Mouse (Mus musculus) forebrain, postnatal 0 days (tissue): Measurements from ENCODE around the gene Myh10. TPM values are rescaled to one million over a fixed set of nuclear protein-coding genes. Genes with fewer than 3 reads are reported as not detected.
"Not testable (repeated sequence)": the region's sequence is repeated elsewhere in the genome, so short reads cannot be mapped to it uniquely, and the experiment has no call there.

ENCODE experiments used
- ATAC-seq: fragments of 200-750 bp; cut with Nextera tagmentation; 2 replicates; pipeline ENCODE4 v1.8.0; 2017; ENCODE audit warnings: mild to moderate bottlenecking, moderate library complexity
- DNase-seq: peaks from one replicate; pipeline ENCODE4 v3.0.0-alpha.2; 2015
- H3K27ac ChIP-seq: fragments of 300-500 bp; sonication (generic); 2 replicates; pipeline ENCODE4 v1.5.1; 2014; ENCODE audit warnings: low read depth, mild to moderate bottlenecking, antibody characterized with exemption, low read length, moderate library complexity, mixed read lengths
- H3K27me3 ChIP-seq: fragments of 300-500 bp; sonication (generic); 2 replicates; pipeline ENCODE4 v1.6.1; 2014; ENCODE audit warnings: mild to moderate bottlenecking, low read length, mixed read lengths; ENCODE audit not compliant: insufficient read depth
- H3K36me3 ChIP-seq: fragments of 300-500 bp; sonication (generic); 2 replicates; pipeline ENCODE4 v1.6.1; 2014; ENCODE audit warnings: mild to moderate bottlenecking, moderate library complexity; ENCODE audit not compliant: insufficient read depth
- H3K4me1 ChIP-seq: fragments of 300-500 bp; sonication (generic); 2 replicates; pipeline ENCODE4 v1.6.1; 2014; ENCODE audit warnings: antibody characterized with exemption; ENCODE audit not compliant: insufficient read depth
- H3K4me2 ChIP-seq: fragments of 300-500 bp; sonication (generic); 2 replicates; pipeline ENCODE4 v1.6.1; 2014; ENCODE audit warnings: low read depth, mild to moderate bottlenecking, moderate library complexity
- H3K4me3 ChIP-seq: fragments of 300-500 bp; sonication (generic); 2 replicates; pipeline ENCODE4 v1.5.1; 2014; ENCODE audit warnings: low read depth, low read length, mixed read lengths
- H3K9ac ChIP-seq: fragments of 300-500 bp; sonication (generic); 2 replicates; pipeline ENCODE4 v1.6.1; 2014; ENCODE audit warnings: mild to moderate bottlenecking
- H3K9me3 ChIP-seq: fragments of 300-500 bp; sonication (generic); 2 replicates; pipeline ENCODE4 v1.6.1; 2016; ENCODE audit warnings: low read length
- CTCF ChIP-seq: sonication (generic); IDR thresholded peaks from 2 replicates; pipeline ENCODE4 v1.5.1; 2016; ENCODE audit warnings: antibody characterized with exemption, control low read depth, low read depth
- WGBS: fragments of 180-500 bp; shearing (Covaris S2); extraction: QIAGEN DNeasy Blood & Tissue Kit; methylation state at CpG from one replicate; pipeline ENCODE4 v1.1.7; 2014; 5-methylcytosine and 5-hydroxymethylcytosine counted together
- polyA plus RNA-seq: library from polyadenylated mRNA; unstranded; fragments of >200 nt; fragmentation: Nextera tagmentation; extraction: Ambion mirVana; gene quantifications from 2 replicates; pipeline ENCODE4 v1.2.1, GENCODE M21; 2015
- total RNA-seq: library from RNA; depleted of rRNA; stranded (reverse); fragments of >200 nt; gene quantifications from 2 replicates; pipeline ENCODE4 v1.2.3, GENCODE M21; 2014

Gene Myh10
- total and polyA plus RNA-seq, 2 experiments from 2014 or later: 68.0 to 183 TPM

GRCm38 (mm10) chr11:68724117-68724516 is 32.8 kb downstream of the Myh10 start:
- DNase-seq (peak; percentile 33), ATAC-seq (no peak)
- peak; percentile 70 for TF ChIP-seq CTCF
- Histone ChIP-seq H3K9ac (no peak overlapping the region), H3K27me3 (no peaks in the 10 kb centered on the region), H3K4me2 (no peak overlapping the region), H3K4me3 (no peak overlapping the region), H3K4me1 (no peaks in the 10 kb centered on the region), H3K9me3 (no peaks in the 10 kb centered on the region), H3K36me3 (peaks cover 15% of the 10 kb centered on the region), H3K27ac (no peak overlapping the region)

GRCm38 (mm10) chr11:68728693-68729092 is 37.3 kb downstream of the Myh10 start:
- peaks cover 11% of the 10 kb centered on the region; the same call in 1 of the 2 replicates for H3K36me3 ChIP-seq
- H3K4me2 ChIP-seq: no peak overlapping the region
- H3K27me3 ChIP-seq: no peaks in the 10 kb centered on the region
- DNase-seq (no peak), ATAC-seq (no peak)
- peak; percentile 29 for TF ChIP-seq CTCF
- H3K4me1 ChIP-seq: no peaks in the 10 kb centered on the region
- no peak overlapping the region for H3K4me3 ChIP-seq
- H3K27ac ChIP-seq: no peak overlapping the region
- H3K9ac ChIP-seq: no peak overlapping the region
- no peaks in the 10 kb centered on the region for H3K9me3 ChIP-seq
- WGBS: 94% methylated on average over 3 of the region's 3 CpGs

DNA sequence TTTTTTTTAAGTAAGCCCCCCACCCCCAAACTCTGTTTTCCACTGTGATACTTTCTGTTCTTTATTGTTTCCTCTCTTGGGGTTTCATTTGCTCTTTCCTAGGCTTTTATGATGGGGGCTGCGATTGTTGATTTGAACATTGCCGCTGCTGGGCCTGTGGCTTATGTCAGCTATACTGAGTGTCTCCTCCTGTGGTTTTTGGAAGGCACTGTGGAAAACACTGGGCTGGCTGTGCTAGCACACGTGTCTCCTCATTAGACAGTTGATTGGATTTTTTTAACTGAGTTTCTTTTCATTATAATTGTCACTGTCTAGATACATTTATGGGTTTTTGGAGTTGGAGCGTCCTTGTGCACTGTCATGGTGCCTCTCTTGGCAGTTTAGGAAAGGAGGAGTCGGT is 39.4 kb downstream of the Myh10 start:
- no peak for TF ChIP-seq CTCF
- Histone ChIP-seq H3K4me3 (no peak overlapping the region), H3K36me3 (peaks cover 10% of the 10 kb centered on the region; the same call in 1 of the 2 replicates), H3K9ac (no peak overlapping the region), H3K27ac (no peak overlapping the region), H3K4me1 (no peaks in the 10 kb centered on the region), H3K27me3 (no peaks in the 10 kb centered on the region), H3K4me2 (no peak overlapping the region), H3K9me3 (no peaks in the 10 kb centered on the region)
- DNase-seq (no peak), ATAC-seq (no peak)
- 75% methylated on average over 5 of the region's 5 CpGs for WGBS

- TF ChIP-seq CTCF: no peak
- DNase-seq (no peak), ATAC-seq (no peak)
- Histone ChIP-seq H3K4me1 (no peaks in the 10 kb centered on the region), H3K27me3 (no peaks in the 10 kb centered on the region), H3K9ac (no peak overlapping the region), H3K4me3 (no peak overlapping the region), H3K36me3 (peaks cover 8% of the 10 kb centered on the region; the same call in 1 of the 2 replicates), H3K9me3 (no peaks in the 10 kb centered on the region), H3K4me2 (no peak overlapping the region), H3K27ac (no peak overlapping the region)
- WGBS: 70% methylated on average over 6 of the region's 6 CpGs
Observed at GRCm38 (mm10) chr11:68732066-68732465, 40.7 kb downstream of the Myh10 start.

- not testable (repeated sequence) for H3K27ac ChIP-seq, DNase-seq, H3K9ac ChIP-seq, H3K9me3 ChIP-seq, H3K27me3 ChIP-seq, H3K4me3 ChIP-seq, H3K4me2 ChIP-seq, H3K4me1 ChIP-seq, ATAC-seq, H3K36me3 ChIP-seq
- 87% methylated on average over 3 of the region's 3 CpGs for WGBS
Observed at GRCm38 (mm10) chr11:68733401-68733800, 42.0 kb downstream of the Myh10 start.

DNA sequence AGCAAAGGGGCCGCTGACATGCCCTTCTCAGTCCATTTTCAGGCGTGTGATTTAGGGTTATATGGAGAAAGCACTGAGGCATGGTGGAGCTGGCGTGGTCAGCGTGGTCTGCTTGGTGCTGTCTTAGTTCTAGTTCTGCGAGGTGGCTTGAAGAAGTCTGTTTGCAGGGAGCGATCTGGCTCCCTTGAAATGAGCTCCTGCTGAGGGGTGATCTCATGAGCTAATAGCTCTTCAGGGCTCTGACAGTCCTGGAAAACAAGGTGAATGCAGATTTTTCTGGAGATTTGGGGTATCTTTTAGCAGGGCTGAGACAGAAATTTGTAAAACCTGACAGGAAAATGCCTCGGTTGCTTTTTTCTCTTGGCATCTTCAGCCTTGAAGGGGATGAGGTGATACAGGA is 48.1 kb downstream of the Myh10 start:
- 94% methylated on average over 7 of the region's 7 CpGs for WGBS
- no peaks in the 10 kb centered on the region for H3K4me1 ChIP-seq
- no peak for DNase-seq

GRCm38 (mm10) chr11:68742658-68743057 is 51.3 kb downstream of the Myh10 start:
- Histone ChIP-seq H3K36me3 (peaks cover 20% of the 10 kb centered on the region), H3K27ac (no peak overlapping the region), H3K4me1 (no peaks in the 10 kb centered on the region), H3K9ac (no peak overlapping the region), H3K4me3 (no peak overlapping the region), H3K4me2 (no peak overlapping the region), H3K27me3 (no peaks in the 10 kb centered on the region), H3K9me3 (no peaks in the 10 kb centered on the region)
- no peak for TF ChIP-seq CTCF
- no peak for ATAC-seq
- no peak for DNase-seq
- 60% methylated on average over 2 of the region's 2 CpGs for WGBS

More for the DNA sequence above, 48.1 kb downstream of the Myh10 start:
- Histone ChIP-seq H3K27ac (no peak overlapping the region), H3K9ac (no peak overlapping the region), H3K9me3 (no peaks in the 10 kb centered on the region), H3K4me3 (no peak overlapping the region), H3K36me3 (peaks cover 15% of the 10 kb centered on the region; the same call in 1 of the 2 replicates), H3K27me3 (no peaks in the 10 kb centered on the region), H3K4me2 (no peak overlapping the region)
- no peak for TF ChIP-seq CTCF
- no peak for ATAC-seq

DNA sequence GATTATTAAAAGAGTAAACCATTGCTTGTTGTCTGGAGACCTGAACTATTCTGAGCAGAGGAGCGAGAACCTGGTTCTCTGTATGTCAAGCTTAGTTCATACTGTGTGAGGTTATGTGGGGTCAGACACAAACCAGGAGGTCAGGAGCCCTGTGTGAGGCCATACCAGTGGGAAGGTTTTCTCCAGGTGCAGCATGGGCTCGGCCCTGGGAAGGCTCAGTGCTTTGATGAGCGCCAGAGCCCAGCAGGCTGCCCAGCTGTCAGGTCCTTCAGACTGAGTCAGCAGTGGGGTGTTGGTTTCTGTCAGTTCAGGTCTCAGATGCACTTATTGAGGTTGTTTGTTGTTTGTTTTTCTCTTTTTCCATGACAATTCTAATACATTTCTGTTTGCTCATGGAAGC is 52.8 kb downstream of the Myh10 start:
- DNase-seq: no peak
- no peak for ATAC-seq
- Histone ChIP-seq H3K9me3 (no peaks in the 10 kb centered on the region), H3K4me1 (no peaks in the 10 kb centered on the region), H3K4me3 (no peak overlapping the region), H3K36me3 (peaks cover 22% of the 10 kb centered on the region), H3K9ac (no peak overlapping the region), H3K4me2 (no peak overlapping the region), H3K27ac (no peak overlapping the region), H3K27me3 (no peaks in the 10 kb centered on the region)
- WGBS: 79% methylated on average over 3 of the region's 3 CpGs
- TF ChIP-seq CTCF: no peak
